Mouse (Mus musculus) natural killer cell, adult 2 months (primary cell): ENCODE data around the gene Cd55b.
"Not testable (repeated sequence)": the region's sequence is repeated elsewhere in the genome, so short reads cannot be mapped to it uniquely, and the experiment has no call there.

Experiments
- DNase-seq, 2 experiments: peaks; one replicate each; pipeline ENCODE4 v3.0.0; 2022; ENCODE audit warnings: low spot score in 2 of 2

Gene Cd55b

DNA sequence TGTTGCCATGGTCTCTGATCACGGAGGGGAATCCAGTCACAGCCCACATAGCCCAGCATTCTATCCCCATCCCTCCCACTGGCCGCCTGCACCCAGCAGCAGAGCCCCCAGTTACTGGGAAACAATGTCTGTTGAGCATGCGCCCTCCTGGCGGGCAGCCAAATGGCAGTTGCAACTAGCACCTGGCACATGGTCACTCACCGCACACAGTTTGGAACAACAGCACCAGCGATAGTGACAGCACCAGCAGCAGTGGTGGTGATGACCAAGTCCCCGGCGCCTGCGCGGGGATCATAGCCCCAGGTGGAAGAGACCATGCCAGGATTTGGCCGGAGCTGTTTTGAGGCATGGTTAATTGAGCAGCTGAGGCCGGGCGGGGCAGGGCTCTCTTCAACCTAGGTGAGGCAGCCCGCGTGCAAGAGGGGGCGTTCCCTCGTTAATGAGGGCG, at the start of gene Cd55b:
Gene Cd55b, minus strand, starts transcription at position 346 of the 448 bp plus-strand sequence.
- no peak for DNase-seq

DNA sequence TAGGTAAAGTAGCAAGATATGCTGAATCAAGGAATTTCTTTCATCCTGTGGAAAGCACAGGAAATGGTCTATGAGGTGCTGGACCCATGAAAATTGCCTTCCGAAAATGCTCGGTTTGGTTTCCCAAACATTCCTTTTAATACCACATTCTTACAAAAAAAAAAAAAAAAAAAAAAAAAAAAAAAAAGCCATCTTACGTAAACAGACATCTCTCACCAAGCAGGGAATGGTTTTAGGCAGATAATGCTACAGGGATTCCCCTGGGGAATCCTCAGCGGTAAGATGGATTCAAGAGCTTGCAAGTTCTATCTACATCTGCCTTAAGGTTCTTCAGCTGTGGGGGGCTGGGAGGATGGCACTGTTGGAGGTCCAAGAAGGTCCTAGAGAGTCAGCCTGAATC, 47.3 kb upstream of the Cd55b start:
- DNase-seq: no peak

DNA sequence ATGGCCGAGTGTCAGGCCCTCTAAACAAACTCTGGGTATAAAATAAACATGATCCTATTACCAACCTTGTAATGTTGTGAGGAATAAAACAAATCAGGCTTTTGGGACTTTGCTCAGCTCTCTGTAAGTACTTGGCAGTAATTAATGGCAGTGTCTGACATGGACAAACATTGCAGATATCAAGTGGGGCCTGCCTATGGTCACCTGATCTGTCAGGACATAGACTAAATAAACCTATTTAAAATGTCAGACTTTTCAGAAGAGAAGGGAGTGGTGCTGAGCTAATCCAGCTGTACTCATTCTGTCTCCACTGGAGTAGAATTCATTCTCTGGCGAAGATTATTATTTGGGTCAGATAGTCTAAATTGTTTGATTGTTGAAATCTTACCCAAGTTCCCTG, 44.6 kb upstream of the Cd55b start:
- DNase-seq: no peak

DNA sequence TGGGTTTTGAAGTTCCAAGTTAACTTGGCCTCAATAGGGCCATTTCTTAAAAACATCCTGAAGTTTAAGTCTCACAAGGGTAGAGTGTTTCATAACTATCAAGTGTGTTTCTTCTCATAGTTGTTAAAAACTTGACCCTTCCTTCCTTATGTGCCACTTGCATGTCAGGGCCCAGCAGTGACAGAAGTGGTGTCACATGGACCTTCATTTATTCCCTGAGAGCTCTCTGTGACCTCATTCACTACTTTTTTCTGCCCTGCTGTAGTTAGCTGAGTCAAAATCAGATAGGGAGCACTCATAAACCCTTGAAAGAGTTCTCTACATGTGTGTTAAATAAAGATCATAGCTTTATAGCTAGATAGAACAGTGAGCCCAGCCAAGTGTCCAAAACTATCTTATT, 41.4 kb upstream of the Cd55b start:
- DNase-seq: no peak

DNA sequence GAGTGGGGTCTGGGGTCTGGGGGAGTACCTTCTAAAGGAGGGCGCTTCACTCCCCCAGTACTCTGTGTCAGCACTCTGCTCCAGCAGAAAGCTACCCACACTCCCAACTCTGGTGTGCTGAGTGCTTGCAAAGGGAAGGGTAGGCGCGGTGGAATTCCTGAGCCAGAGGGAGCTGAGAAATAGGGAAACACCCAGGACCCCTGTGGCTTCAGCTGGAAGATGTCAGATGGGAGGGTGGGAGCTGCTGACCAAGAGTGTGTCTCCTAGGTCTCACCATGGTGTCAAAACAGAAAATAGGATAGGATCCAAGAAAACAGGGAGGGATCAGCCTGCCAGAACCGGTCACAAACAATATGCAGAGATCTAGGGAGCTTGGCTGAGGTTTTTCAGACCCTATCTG, 40.1 kb upstream of the Cd55b start:
- no peak for DNase-seq

DNA sequence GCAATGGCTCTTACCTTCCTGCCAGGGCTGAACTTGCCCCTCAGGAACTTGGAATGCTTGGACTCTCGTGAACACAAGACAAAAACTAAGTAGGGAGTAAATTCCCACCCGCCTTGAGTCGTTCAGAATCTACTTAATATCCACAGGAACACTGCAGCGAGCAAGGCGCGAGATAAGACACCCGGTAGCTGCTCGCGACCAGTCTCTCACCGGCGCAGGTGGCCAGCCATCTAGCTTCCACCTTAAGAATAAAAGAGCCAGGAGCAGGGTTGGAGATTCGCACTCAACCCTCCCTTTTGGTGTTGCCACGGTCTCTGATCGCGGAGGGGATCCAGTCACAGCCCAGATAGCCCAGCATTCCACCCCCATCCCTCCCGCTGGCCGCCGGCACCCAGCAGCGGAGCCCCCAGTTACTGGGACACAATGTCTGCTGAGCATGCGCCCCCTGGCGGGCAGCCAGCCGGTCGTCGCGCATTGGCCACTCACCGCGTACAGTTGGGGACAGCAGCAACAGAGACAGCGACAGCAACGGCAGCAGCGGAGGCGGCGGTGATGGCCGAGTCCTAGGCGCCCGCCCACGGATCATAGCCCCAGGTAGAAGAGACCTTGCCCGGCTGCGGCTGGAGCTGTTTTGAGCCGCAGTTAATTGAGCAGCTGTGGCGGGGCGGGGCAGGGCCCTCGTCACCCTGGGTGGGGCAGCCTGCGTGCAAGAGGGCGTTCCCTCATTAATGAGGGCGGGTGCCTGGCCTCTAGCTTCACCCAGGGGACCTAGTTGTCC, 39.5 kb upstream of the Cd55b start, which contains the start of gene Cd55:
Gene Cd55, minus strand, starts transcription at position 661 of the 778 bp plus-strand sequence.
- peak; percentile 91 to 94 for DNase-seq

DNA sequence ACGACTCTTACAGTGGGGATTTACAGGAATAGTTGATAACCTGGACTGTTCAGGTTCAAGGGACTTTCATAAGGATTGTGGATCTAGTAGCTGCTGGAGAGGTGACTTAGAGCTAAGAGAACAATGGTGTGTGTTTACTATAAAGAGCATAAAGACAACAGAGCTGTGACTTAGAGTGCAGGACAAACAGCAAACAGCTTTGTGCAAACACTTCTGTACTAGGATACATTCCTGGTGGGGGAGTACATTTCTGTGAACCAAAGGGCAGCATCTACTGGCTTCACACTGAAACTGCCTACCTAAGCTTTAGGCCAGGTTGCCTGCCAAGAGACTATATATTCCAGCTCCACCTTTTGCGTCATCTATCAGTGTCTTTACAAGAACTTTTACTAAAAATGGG, 32.3 kb upstream of the Cd55b start:
- no peak for DNase-seq

DNA sequence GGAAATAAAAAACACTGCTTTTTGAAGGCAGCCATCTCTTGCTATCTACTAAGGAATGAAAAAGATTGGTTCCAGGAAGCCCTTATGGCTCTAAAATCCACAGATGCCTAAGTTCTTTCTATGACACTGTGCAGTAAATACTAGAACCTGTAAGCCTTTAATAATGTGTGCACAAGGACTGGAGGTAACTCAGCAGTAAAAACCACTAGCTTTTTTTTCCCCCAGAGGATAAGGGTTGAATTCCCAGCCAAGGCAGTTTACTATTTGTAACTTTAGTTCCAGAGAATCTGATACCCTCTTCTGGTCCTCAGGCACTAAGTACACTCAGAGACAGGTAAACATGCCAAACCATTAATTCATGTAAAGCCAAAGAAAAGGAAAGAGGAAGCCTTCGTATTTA, 20.1 kb upstream of the Cd55b start:
- DNase-seq: not testable (repeated sequence)

DNA sequence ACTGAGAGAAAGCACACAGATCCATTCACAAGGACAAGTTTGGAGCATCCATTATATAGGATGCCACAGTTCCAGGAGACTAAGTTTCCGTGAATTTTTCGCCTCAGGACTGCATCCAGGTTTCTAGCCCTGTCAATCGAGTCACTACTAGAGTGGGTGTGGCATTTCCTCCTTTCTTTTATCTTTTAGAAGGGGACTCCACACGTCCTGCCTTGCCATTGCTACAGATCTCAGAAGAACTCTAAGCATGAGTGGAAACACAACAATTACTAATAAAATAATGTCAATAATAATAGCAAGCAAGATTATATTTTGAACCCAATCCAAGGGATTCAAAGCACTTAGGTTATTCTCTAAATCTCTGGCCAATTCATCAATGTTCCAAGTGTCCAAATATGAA, 8.1 kb upstream of the Cd55b start:
- no peak for DNase-seq

DNA sequence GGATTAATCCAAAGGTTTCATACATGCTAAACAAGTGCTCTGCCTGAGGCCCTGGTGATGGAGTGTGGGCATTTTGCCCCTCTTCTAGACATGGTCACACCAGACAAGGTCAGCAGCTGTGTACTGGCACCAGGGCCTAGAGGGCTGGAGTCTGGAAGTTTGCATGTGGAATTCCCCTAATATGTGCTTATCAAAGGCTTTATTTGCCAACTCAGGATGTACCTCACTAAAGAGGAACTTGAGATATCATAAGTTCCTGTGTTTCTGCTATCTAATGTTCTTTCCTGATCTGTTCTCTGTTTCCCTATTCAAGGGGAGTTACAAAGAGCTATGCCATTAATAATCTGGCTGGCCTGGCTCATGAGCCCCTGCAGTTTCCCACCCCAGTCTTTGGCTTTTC, 5.9 kb upstream of the Cd55b start:
- DNase-seq: not testable (repeated sequence)

DNA sequence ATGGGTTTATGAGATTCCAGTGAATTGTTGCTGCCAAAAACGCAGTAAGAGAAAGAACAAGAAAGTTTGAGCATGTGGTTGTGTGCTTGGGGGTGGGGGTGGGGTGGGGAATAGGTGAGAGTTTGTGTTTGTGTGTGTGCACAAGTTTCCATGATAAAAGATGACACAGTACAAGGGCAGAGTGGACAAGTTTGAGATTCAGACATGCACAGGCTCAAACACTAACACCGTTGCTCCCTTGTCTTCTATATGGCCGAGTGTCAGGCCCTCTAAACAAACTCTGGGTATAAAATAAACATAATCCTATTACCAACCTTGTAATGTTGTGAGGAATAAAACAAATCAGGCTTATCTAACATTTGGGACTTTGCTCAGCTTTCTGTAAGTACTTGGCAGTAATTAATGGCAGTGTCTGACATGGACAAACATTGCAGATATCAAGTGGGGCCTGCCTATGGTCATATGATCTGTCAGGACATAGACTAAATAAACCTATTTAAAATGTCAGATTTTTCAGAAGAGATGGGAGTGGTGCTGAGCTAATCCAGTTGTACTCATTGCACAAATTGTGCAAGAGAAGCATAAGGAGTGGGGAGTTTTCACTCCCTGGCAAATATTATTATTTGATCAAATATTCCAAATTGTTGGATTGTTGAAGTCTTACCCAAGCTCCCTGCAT, 4.5 kb upstream of the Cd55b start:
- not testable (repeated sequence) for DNase-seq

DNA sequence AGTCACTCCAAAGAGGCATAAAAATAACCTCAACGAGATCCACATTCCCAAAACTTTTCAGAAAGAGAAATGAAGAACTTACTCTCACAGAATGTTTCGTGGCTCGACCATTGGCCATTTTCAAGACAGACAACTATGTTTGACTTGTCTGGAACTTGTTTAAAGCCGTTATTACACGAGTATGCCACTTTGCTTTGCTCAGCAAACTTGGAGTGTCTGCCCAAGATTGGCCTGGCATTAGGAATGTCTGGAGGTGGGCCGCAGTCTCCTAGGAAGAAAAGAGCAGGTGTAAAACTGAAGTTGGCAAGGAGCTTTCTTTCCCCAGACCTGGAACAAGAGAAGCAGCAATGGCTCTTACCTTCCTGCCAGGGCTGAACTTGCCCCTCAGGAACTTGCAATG, 776 bp downstream of the Cd55b start:
- DNase-seq: not testable (repeated sequence)

DNA sequence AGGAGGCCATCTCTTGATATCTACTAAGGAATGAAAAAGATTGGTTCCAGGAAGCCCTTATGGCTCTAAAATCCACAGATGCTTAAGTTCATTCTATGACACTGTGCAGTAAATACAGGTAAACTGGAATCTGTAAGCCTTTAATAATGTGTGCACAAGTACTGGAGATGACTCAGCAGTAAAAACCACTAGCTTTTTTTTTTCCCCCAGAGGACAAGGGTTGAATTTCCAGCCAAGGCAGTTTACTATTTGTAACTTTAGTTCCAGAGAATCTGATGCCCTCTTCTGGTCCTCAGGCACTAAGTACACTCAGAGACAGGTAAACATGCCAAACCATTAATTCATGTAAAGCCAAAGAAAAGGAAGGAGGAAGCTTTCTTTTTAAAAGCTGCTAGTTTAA, 25.7 kb downstream of the Cd55b start:
- DNase-seq: not testable (repeated sequence)

DNA sequence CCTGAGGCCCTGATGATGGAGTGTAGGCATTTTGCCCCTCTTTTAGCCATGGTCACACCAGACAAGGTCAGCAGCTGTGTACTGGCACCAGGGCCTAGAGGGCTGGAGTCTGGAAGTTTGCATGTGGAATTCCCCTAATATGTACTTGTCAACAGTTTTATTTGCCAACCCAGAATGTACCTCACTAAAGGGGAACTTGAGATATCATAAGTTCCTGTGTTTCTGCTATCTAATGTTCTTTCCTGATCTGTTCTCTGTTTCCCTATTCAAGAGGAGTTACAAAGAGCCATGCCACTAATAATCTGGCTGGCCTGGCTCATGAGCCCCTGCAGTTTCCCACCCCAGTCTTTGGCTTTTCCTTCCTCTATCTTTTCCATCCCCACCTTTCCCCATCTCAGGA, 35.5 kb downstream of the Cd55b start:
- DNase-seq: not testable (repeated sequence)

DNA sequence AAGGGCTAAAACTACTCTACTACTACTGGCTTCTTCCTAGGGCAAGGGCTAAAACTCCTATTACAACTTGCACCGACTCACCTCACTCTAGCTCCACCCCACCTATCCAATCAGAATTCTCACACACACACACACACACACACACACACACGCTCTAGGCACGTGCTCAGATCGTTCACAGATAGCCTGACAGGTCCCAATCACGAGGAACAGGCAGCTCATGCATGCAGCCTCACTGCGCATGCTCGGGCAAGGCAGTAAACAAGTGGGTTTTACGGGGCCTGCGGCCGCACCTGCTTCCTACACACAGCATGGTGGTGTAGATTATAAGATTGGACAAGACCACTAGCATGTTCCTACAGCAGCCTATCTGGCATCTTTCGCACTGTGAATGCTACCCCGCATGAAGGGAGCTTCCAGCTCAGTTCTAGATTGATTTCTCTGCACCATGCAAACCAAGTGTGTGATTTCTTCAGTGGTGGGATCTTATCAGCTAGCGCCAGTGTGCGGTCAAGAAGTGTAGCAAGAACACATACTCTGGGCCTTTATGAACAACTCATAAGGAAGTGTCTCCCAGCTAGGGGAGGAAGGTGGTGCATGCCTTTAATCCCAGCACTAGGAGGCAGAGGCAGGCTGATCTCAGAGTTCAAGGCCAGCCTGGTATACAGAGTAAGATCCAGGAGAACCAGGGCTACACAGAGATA, 44.9 kb downstream of the Cd55b start:
- DNase-seq: no peak

DNA sequence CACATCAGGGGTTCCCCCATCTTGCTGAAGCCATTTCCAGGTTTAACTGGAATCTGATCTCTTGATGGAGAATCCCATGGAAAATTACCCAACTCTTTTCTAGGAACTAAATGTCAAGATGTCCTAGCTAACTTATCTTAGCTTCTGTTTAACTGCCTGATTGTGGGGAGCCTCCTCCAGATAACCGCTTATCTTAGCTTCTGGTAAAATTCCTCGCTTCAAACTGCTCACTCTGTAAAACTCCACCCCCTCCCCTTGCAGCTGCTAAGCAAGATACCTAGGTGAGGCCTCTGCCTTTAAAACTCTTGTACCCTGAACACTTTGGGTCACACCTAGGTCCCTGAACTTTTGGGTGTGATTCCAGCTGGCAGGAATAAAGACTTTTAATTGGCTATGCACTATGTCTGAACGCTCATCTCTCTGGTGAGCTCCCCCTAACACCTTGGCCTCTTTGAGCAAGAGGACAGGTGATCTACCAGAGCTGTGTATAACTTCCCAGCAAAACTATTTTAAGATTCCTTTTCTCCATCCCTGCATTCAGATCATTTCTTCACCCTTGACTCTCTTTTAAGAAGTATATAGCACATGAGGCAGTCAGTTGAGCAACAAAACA, 48.5 kb downstream of the Cd55b start:
- DNase-seq: no peak

DNA sequence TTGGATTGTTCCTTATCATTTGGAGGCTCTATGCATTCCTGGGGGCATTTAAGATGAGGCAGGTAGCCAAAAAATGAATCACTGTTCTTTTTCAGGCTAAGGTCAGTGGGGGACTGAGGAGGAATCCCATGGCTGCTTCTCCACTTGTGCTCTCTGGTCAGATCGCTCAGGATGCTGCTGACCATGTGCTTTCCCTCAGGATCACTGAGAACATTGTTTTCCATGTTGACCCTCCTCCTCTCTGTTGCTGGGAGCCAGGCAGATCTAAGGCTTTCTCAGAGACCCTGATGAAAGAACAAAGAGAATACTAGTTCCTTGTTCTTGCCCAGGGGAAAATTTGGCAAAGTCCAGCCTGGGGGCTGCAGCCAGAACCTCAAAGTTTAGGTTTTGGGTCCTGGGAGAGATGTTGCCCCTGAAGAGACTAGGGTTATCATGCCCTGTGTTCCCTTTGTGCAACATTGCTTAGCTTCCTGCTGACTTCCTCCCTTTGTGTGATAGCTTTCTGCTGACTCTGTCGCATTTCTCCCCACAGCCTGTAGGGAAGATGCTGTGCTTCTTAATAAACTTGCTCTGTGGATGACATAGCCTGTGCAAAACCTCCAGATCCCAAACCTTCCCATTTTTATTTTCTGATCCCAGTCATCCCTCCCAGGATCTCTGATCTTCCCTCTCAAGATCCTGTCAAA, 49.3 kb downstream of the Cd55b start:
- DNase-seq: no peak

DNA sequence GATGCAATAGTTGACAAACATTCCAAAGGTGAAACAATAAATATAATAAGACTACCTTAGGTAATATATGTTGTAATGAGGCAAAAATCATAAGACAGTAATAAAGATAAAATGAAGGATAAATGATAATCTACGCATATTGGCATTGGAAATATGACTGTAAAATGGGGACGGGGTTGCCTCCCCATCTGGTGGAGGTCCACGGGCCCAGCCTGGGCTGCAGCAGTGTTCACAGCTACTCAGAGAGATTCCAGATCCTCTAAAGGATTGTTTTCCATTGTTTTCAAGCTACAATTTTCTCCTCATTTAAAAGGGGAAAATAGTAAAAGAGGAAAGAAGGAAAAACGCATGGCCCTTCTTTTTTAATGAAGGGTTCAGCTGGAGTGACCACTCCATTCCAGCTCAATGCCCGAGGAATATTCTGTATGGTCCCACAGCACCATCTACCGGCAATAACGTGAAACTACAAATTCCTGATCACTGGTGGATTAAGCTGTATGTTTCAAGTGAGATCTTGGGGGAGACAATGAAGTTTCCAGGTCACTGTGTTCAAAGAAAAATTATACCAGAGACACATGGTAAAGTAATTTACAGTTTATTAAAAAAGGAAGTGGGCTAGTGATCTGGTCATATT, 50.8 kb downstream of the Cd55b start:
- peak in 1 of 2 experiments; percentile 20 for DNase-seq

DNA sequence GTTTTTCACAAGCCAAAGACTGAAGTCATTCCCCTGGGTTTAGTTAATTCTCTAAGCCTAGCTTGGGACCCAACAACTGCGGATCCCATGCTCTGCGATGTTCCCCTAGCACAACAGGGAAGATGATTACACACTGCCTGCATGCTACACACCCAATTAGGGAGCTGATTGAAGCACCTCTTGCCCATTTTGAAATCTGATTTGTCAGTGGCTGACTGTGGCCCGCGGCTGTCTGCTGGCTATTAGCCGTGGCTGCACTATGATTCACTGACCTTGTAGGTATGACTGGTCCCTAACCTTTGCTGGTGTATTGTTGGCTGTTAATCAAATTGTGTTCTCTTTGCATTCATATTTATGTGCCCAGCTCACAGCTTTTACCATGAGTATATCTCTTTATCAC, 51.5 kb downstream of the Cd55b start:
- no peak for DNase-seq

DNA sequence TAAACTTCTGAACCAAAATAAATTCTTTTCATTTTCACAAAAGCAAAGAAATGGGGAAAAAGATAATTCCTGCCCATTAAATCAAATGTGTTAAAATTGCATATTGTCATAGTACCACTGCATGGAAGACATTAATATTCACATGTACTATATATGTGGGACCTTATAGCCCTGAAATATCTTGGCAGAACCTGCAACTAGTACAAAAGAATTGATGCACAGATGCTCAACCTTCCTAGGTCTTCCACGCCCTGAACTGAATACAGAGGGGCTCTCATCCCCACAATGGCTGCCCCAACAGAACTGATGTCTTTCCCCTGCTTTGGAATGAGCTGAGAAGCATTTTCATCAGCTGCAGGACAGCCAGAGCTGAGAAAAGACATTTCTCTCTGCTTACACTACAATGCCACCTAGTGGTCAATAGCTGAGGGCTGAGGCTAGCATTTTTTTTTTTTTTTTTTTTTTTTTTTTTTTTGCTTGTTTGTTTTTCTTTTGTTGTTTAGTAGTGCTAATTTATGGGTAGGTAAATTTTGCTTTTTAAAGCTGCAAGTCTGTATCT, 72.7 kb downstream of the Cd55b start:
- DNase-seq: peak in 1 of 2 experiments; percentile 8

DNA sequence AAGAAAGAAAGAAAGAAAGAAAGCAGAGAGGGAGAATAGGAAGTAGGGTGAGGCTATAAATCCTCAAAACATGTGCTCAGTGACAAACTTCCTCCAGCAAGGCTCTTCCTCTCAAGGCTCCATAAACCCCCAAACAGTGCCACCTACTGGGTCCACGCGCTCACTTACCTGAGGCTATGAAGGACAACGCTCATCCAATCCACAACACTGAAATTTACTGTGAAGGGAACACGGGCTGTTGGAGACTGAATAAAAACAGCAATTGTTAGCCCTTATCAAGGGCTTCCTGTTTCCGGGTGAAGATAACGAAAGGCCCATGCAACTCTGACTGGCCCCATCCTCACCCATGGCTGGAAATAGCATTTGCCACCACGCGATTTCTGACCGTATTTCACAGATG, 80.4 kb downstream of the Cd55b start:
- no peak for DNase-seq
